Mouse (Mus musculus) ES-Bruce4 (cell line): Measurements from ENCODE around the gene Tmem170.

Experiments used
- EP300 ChIP-seq: IDR thresholded peaks from 2 replicates; pipeline ENCODE4 v1.6.1; 2011; ENCODE audit warnings: low read depth, low read length; ENCODE audit not compliant: insufficient read depth
- POLR2A ChIP-seq: IDR thresholded peaks from one replicate; pipeline ENCODE4 v1.8.1; 2011; ENCODE audit warnings: low read length; ENCODE audit not compliant: insufficient read depth

DNA sequence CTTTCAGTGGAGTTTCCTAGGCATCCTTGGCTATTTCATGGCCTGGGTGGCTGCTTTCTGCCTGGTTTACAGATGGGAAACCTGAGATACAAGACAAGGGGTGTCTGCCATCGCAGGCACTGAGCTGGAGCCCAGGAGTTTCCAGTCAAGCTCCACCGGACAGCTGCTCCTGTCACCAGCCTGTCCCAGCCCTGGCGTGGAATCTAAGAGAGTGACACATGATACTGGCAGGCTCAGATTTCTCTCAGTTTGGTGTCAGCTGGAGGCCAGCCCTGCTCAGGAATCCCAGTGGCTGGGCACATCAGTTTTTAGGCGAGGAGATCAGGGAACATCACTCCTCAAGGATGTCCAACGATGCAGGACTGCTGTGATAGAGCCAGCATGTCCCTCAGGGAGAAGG is 25.5 kb upstream of the Tmem170 start:
- no peak for TF ChIP-seq EP300
- no peak for TF ChIP-seq POLR2A
